Mouse (Mus musculus): ENCODE measurements around the gene Ankrd63. TPM values are rescaled to one million over a fixed set of nuclear protein-coding genes. Genes with fewer than 3 reads are reported as not detected.

Gene Ankrd63
- polyA plus RNA-seq, 3 experiments from 2014 or later = not detected

- no peak for ATAC-seq
These were observed 13.9 kb downstream of the Ankrd63 start for GRCm38 (mm10) chr2:118689875-118690274.

- ATAC-seq = no peak
These were observed 16.0 kb downstream of the Ankrd63 start for GRCm38 (mm10) chr2:118687791-118688190.

- ATAC-seq = no peak
These were observed 17.1 kb downstream of the Ankrd63 start for GRCm38 (mm10) chr2:118686693-118687092.

GRCm38 (mm10) chr2:118685088-118685487 is 18.7 kb downstream of the Ankrd63 start:
- no peak for ATAC-seq

- no peak for ATAC-seq
These were observed 21.1 kb downstream of the Ankrd63 start for GRCm38 (mm10) chr2:118682544-118683260.

- no peak for ATAC-seq
These were observed 22.8 kb downstream of the Ankrd63 start for GRCm38 (mm10) chr2:118680926-118681325.

- no peak for ATAC-seq
These were observed 24.2 kb downstream of the Ankrd63 start for GRCm38 (mm10) chr2:118679577-118679976.

- no peak for ATAC-seq
These were observed 25.9 kb downstream of the Ankrd63 start for GRCm38 (mm10) chr2:118677817-118678216.

GRCm38 (mm10) chr2:118676839-118677741 is 26.7 kb downstream of the Ankrd63 start:
- peak; percentile 48 for ATAC-seq

- ATAC-seq = no peak
These were observed 29.3 kb downstream of the Ankrd63 start for GRCm38 (mm10) chr2:118674500-118674899.

- no peak for ATAC-seq
These were observed 29.9 kb downstream of the Ankrd63 start for GRCm38 (mm10) chr2:118673686-118674465.

- ATAC-seq = no peak
These were observed 32.0 kb downstream of the Ankrd63 start for GRCm38 (mm10) chr2:118671728-118672127.

- ATAC-seq = no peak
These were observed 34.0 kb downstream of the Ankrd63 start for GRCm38 (mm10) chr2:118669785-118670184.

GRCm38 (mm10) chr2:118669245-118669644 is 34.5 kb downstream of the Ankrd63 start:
- ATAC-seq = no peak

- no peak for ATAC-seq
These were observed 36.6 kb downstream of the Ankrd63 start for GRCm38 (mm10) chr2:118667181-118667580.

GRCm38 (mm10) chr2:118665616-118666015 is 38.1 kb downstream of the Ankrd63 start:
- no peak for ATAC-seq

- ATAC-seq = no peak
These were observed 38.7 kb downstream of the Ankrd63 start for GRCm38 (mm10) chr2:118664975-118665516.

GRCm38 (mm10) chr2:118663804-118664766 is 39.7 kb downstream of the Ankrd63 start:
- no peak for ATAC-seq

- ATAC-seq = peak; percentile 11
These were observed 40.6 kb downstream of the Ankrd63 start, which contains the start of gene Pak6 for GRCm38 (mm10) chr2:118662902-118663803. Gene Pak6 (plus strand): TSS chr2:118663303.

GRCm38 (mm10) chr2:118661891-118662290 is 41.9 kb downstream of the Ankrd63 start:
- no peak for ATAC-seq

Data from inflammation-experienced regulatory T-cells, adult 6 months (primary cell).